Comparison of ENCODE assay signal across 9 mouse cellular contexts in genomic region chr8:84774473-84774911, GRCm38 (mm10). TPM values are rescaled to one million over a fixed set of nuclear protein-coding genes. Genes with fewer than 3 reads are reported as not detected.
DNase-seq lines count a peak whose midpoint lies in the region; ATAC-seq and TF ChIP-seq lines count a peak whose summit lies in the region.
"Had no signal": no experiment of that assay in that cellular context is flagged by ENCODE, and none has a peak within 500 bp of the region (broad histone marks: within the 10 kb centered on the region; RNA-seq: fewer than 3 reads in every experiment).

No protein-coding gene starts in this region.

- 11% methylated on average over 10 of the region's 10 CpGs for WGBS in lung, embryonic 15.5 days
- 17% methylated on average over 10 of the region's 10 CpGs for WGBS in lung, adult 2 months
- WGBS in intestine, embryonic 15.5 days: 11% methylated on average over 10 of the region's 10 CpGs
- WGBS in midbrain, embryonic 14.5 days: 3% methylated on average over 10 of the region's 10 CpGs

- H3K27me3 ChIP-seq in lung, embryonic 15.5 days: peaks cover 24% of the 10 kb centered on the region
- peaks cover 68% of the 10 kb centered on the region for H3K27me3 ChIP-seq in intestine, embryonic 15.5 days (replicated peaks)
- H3K27me3 ChIP-seq in midbrain, embryonic 14.5 days (ENCODE audit: control insufficient read depth, insufficient read depth, low read length): peaks cover 65% of the 10 kb centered on the region

- TF ChIP-seq CTCF in lung, adult 2 months (IDR thresholded peaks at IDR 0.05; ENCODE audit: insufficient read depth, low read length): no peak

- H3K4me2 ChIP-seq in lung, embryonic 15.5 days: peak overlapping the region; percentile 56
- peak overlapping the region; percentile 50 for H3K4me2 ChIP-seq in intestine, embryonic 15.5 days (replicated peaks)
- H3K4me2 ChIP-seq in midbrain, embryonic 14.5 days (ENCODE audit: low read length): peak overlapping the region; percentile 50
- H3K4me2 ChIP-seq: liver, embryonic 15.5 days had no signal

- no peak for DNase-seq in lung, adult 2 months
- peak; percentile 68 to 71 for DNase-seq in cerebellum, adult 18-20 months
- peak; percentile 59 to 74 for DNase-seq in gastrocnemius, adult 8-10 months (ENCODE audit: low spot score in 2 of 2)
- peak; percentile 72 for DNase-seq in midbrain, embryonic 14.5 days
- no peak for DNase-seq in thymus, postnatal 10 days (ENCODE audit: low spot score in 2 of 2)
- no peak for DNase-seq in B cell, adult 2 months

- peaks cover under 1% of the 10 kb centered on the region; the same call in 1 of the 2 replicates for H3K36me3 ChIP-seq in lung, embryonic 15.5 days
- no peaks in the 10 kb centered on the region for H3K36me3 ChIP-seq in intestine, embryonic 15.5 days
- no peaks in the 10 kb centered on the region for H3K36me3 ChIP-seq in midbrain, embryonic 14.5 days (ENCODE audit: control insufficient read depth, insufficient read depth, low read length)
- H3K36me3 ChIP-seq: liver, embryonic 15.5 days had no signal

- TF ChIP-seq POLR2A in lung, adult 2 months (IDR thresholded peaks at IDR 0.05; ENCODE audit: borderline replicate concordance, extremely low read depth, low read depth, low read length): no peak

- H3K4me1 ChIP-seq in lung, embryonic 15.5 days: peaks cover 86% of the 10 kb centered on the region
- H3K4me1 ChIP-seq in lung, adult 2 months (ENCODE audit: control insufficient read depth, insufficient read depth, low read length): peaks cover 33% of the 10 kb centered on the region
- H3K4me1 ChIP-seq in intestine, embryonic 15.5 days (replicated peaks): peaks cover 44% of the 10 kb centered on the region
- H3K4me1 ChIP-seq in midbrain, embryonic 14.5 days (ENCODE audit: control insufficient read depth, insufficient read depth, low read length): peaks cover 14% of the 10 kb centered on the region

- H3K9me3 ChIP-seq in lung, embryonic 15.5 days: no peaks in the 10 kb centered on the region
- H3K9me3 ChIP-seq in intestine, embryonic 15.5 days: no peaks in the 10 kb centered on the region
- H3K9me3 ChIP-seq in midbrain, embryonic 14.5 days (ENCODE audit: control insufficient read depth, low read length): no peaks in the 10 kb centered on the region
- H3K9me3 ChIP-seq: liver, embryonic 15.5 days had no signal

- H3K9ac ChIP-seq in lung, embryonic 15.5 days: no peak overlapping the region
- no peak overlapping the region for H3K9ac ChIP-seq in intestine, embryonic 15.5 days
- H3K9ac ChIP-seq in midbrain, embryonic 14.5 days (replicated peaks; ENCODE audit: low read length): no peak overlapping the region
- H3K9ac ChIP-seq: liver, embryonic 15.5 days had no signal

- ATAC-seq in lung, embryonic 15.5 days (ENCODE audit: borderline replicate concordance, extremely low read depth, low FRiP score, low TSS enrichment): peak; percentile 69
- ATAC-seq in intestine, embryonic 15.5 days: peak; percentile 63
- ATAC-seq in midbrain, embryonic 14.5 days (ENCODE audit: low FRiP score, low TSS enrichment): peak; percentile 51; the same call in 1 of the 2 replicates

- H3K4me3 ChIP-seq in lung, embryonic 15.5 days: peak overlapping the region; percentile 23; the same call in 1 of the 2 replicates
- H3K4me3 ChIP-seq in lung, adult 2 months (replicated peaks; ENCODE audit: extremely low read depth, low read depth, low read length): no peak overlapping the region
- H3K4me3 ChIP-seq in intestine, embryonic 15.5 days (replicated peaks): 0 out of 2 replicates have a peak overlapping the region, but pooled peaks have one; percentile 14
- H3K4me3 ChIP-seq in midbrain, embryonic 14.5 days (replicated peaks; ENCODE audit: low read depth, low read length): no peak overlapping the region
- H3K4me3 ChIP-seq: liver, embryonic 15.5 days had no signal

- H3K27ac ChIP-seq in lung, embryonic 15.5 days: peak overlapping the region; percentile 93
- H3K27ac ChIP-seq in intestine, embryonic 15.5 days: peak overlapping the region; percentile 77
- peak overlapping the region; percentile 85 for H3K27ac ChIP-seq in midbrain, embryonic 14.5 days (replicated peaks; ENCODE audit: low read depth, low read length)
- H3K27ac ChIP-seq: liver, embryonic 15.5 days had no signal

RNA-seq across cellular contexts. Expression of gene Nfix, which starts 25.7 kb away (rescaled TPM):
- 39.2 and 42.7 TPM in 2 replicates for polyA plus RNA-seq in lung, embryonic 15.5 days (2015; fragmentation: Nextera tagmentation; extraction: Ambion mirVana)
- 80.1 and 96.2 TPM in 2 replicates for polyA plus RNA-seq in lung, adult 2 months (2012; rRNA removed)
- 100 to 1,000 TPM; 507 to 604 (median 532) TPM for total RNA-seq in gastrocnemius, adult 8-10 months (2022)
- polyA plus RNA-seq in intestine, embryonic 15.5 days (2015; fragmentation: Nextera tagmentation; extraction: Ambion mirVana): 14.2 and 14.8 TPM in 2 replicates
- polyA plus RNA-seq in midbrain, embryonic 14.5 days (2014; fragmentation: Nextera tagmentation; extraction: Ambion mirVana): 45.9 and 49.8 TPM in 2 replicates

RNA-seq across cellular contexts. Expression of gene Dand5, which starts 48.1 kb away (rescaled TPM):
- polyA plus RNA-seq in lung, embryonic 15.5 days (2015; fragmentation: Nextera tagmentation; extraction: Ambion mirVana): 6.0 and 6.3 TPM in 2 replicates
- polyA plus RNA-seq in lung, adult 2 months (2012; rRNA removed): 2.5 and 2.9 TPM in 2 replicates
- 10 to 100 TPM in 3 of 4 experiments, 1 to 10 TPM in 1; 7.8 to 12.9 (median 12.2) TPM for total RNA-seq in gastrocnemius, adult 8-10 months (2022)
- polyA plus RNA-seq in intestine, embryonic 15.5 days (2015; fragmentation: Nextera tagmentation; extraction: Ambion mirVana): 4.5 and 5.3 TPM in 2 replicates
- polyA plus RNA-seq in midbrain, embryonic 14.5 days (2014; fragmentation: Nextera tagmentation; extraction: Ambion mirVana): 9.9 and 12.7 TPM in 2 replicates

RNA-seq across cellular contexts. Expression of gene G430095P16Rik, which starts 51.7 kb away (rescaled TPM):
- 3.4 and 4.4 TPM in 2 replicates for polyA plus RNA-seq in lung, embryonic 15.5 days (2015; fragmentation: Nextera tagmentation; extraction: Ambion mirVana)
- 2.0 and 2.8 TPM in 2 replicates for polyA plus RNA-seq in lung, adult 2 months (2012; rRNA removed)
- under 1 TPM in 3 of 4 experiments, not detected in 1; 0.43 to 0.56 (median 0.48) TPM for total RNA-seq in gastrocnemius, adult 8-10 months (2022)
- polyA plus RNA-seq in intestine, embryonic 15.5 days (2015; fragmentation: Nextera tagmentation; extraction: Ambion mirVana): 3.1 and 3.7 TPM in 2 replicates
- 0.67 and 0.91 TPM in 2 replicates for polyA plus RNA-seq in midbrain, embryonic 14.5 days (2014; fragmentation: Nextera tagmentation; extraction: Ambion mirVana)

RNA-seq across cellular contexts. Expression of gene Gadd45gip1, which starts 56.8 kb away (rescaled TPM):
- polyA plus RNA-seq in lung, embryonic 15.5 days (2015; fragmentation: Nextera tagmentation; extraction: Ambion mirVana): 43.4 and 47.0 TPM in 2 replicates
- polyA plus RNA-seq in lung, adult 2 months (2012; rRNA removed): 21.3 and 31.7 TPM in 2 replicates
- total RNA-seq in gastrocnemius, adult 8-10 months (2022): 10 to 100 TPM; 18.6 to 23.2 (median 20.8) TPM
- polyA plus RNA-seq in intestine, embryonic 15.5 days (2015; fragmentation: Nextera tagmentation; extraction: Ambion mirVana): 61.7 and 62.6 TPM in 2 replicates
- polyA plus RNA-seq in midbrain, embryonic 14.5 days (2014; fragmentation: Nextera tagmentation; extraction: Ambion mirVana): 32.7 and 35.8 TPM in 2 replicates

Comparison
In these comparisons a context has a peak if more than half of its experiments do, and no peak if none do; other contexts are left out.
1. H3K4me3 ChIP-seq: peak in lung, embryonic 15.5 days (single experiment) and intestine, embryonic 15.5 days (single experiment); none in lung, adult 2 months (single experiment) and midbrain, embryonic 14.5 days (single experiment).
2. DNase-seq: peak in cerebellum, adult 18-20 months (2 of 2), gastrocnemius, adult 8-10 months (2 of 2) and midbrain, embryonic 14.5 days (single experiment); none in lung, adult 2 months (single experiment), thymus, postnatal 10 days (0 of 2) and B cell, adult 2 months (0 of 2).
3. Peak in every context shown above with its lines, with median percentiles within 50 percentile points of each other: ATAC-seq, H3K27ac ChIP-seq and H3K4me2 ChIP-seq.